ENCODE assay signal across 8 mouse cellular contexts in the genomic region with DNA sequence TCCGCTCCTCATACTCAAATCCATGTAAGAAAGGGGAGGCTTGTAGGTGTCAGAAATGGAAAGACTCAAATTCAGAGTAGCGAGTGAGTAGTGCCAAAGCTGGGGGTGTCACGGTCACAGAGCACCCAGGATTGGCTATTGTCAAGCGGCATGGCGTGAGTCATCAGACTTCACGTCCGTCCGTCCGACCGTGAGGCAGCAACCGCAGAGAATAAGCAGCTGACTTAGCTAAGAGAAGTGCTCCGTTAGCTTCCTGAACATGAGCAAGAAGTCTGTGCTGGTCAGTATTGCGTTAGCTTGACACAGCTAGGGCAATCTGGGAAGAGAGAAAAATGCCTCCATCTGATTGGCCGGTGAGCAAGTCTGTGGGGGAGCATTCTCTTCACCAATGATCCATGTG.
A peak's percentile ranks its signal among the peaks of the same experiment; 100 is the strongest.
DNase-seq lines count a peak whose midpoint lies in the region; ATAC-seq lines count a peak whose summit lies in the region.

No protein-coding gene starts in this region.

- no peak overlapping the region for H3K9ac ChIP-seq in kidney, embryonic 16.5 days (replicated peaks; ENCODE audit: low read length)

- no peak overlapping the region for H3K4me3 ChIP-seq in kidney, embryonic 16.5 days (ENCODE audit: low read length)

- no peak overlapping the region for H3K27ac ChIP-seq in kidney, embryonic 16.5 days (ENCODE audit: low read length)

- peak overlapping the region; percentile 17 for H3K4me2 ChIP-seq in kidney, embryonic 16.5 days (replicated peaks; ENCODE audit: low read depth, low read length)

- no peaks in the 10 kb centered on the region for H3K9me3 ChIP-seq in kidney, embryonic 16.5 days (ENCODE audit: low read length)

- no peaks in the 10 kb centered on the region for H3K4me1 ChIP-seq in kidney, embryonic 16.5 days (ENCODE audit: insufficient read depth, low read length)

- H3K36me3 ChIP-seq in kidney, embryonic 16.5 days (ENCODE audit: insufficient read depth, low read length), result no peaks in the 10 kb centered on the region

- no peak for ATAC-seq in kidney, embryonic 16.5 days (ENCODE audit: low FRiP score, low TSS enrichment)
- peak; percentile 85 for ATAC-seq in megakaryocyte progenitor cell, adult 5-6 weeks (replicated peaks; ENCODE audit: poor library complexity)

- DNase-seq in kidney, postnatal 10 days, result no peak
- peak; percentile 30 for DNase-seq in adrenal gland, postnatal 10 days
- peak; percentile 34 to 37 for DNase-seq in heart, postnatal 14 days
- DNase-seq in frontal cortex, postnatal 10 days (ENCODE audit: low spot score in 2 of 2), result no peak
- no peak for DNase-seq in embryo, embryonic 9.5 days (ENCODE audit: extremely low spot score)
- no peak for DNase-seq in kidney, postnatal 4 days

- H3K27me3 ChIP-seq in kidney, embryonic 16.5 days (ENCODE audit: insufficient read depth, low read length), result no peaks in the 10 kb centered on the region

- intact Hi-C loops in heart, postnatal 14 days (cut with DNase I), result loop anchor here (5.0 kb wide), 1 partner anchor 311 kb away; no protein-coding TSS in a partner anchor

- 75% methylated on average over 14 of the region's 14 CpGs for WGBS in kidney, embryonic 16.5 days

Comparison
In these comparisons a context has a peak if more than half of its experiments do, and no peak if none do; other contexts are left out.
1. DNase-seq: peak in adrenal gland, postnatal 10 days (single experiment) and heart, postnatal 14 days (2 of 2); none in kidney, postnatal 10 days (single experiment), frontal cortex, postnatal 10 days (0 of 2), embryo, embryonic 9.5 days (single experiment) and kidney, postnatal 4 days (0 of 2).